Mouse (Mus musculus) MEL (cell line): ENCODE results near the gene Nat8f1. TPM values are rescaled to one million over a fixed set of nuclear protein-coding genes. Genes with fewer than 3 reads are reported as not detected.

ENCODE experiments used
- DNase-seq: peaks from one replicate; pipeline ENCODE4 v3.0.0; 2011; ENCODE audit warnings: low read depth, low spot score
- H3K27ac ChIP-seq: 2 replicates; pipeline ENCODE4 v1.5.1; 2012; ENCODE audit warnings: low read depth, mild to moderate bottlenecking, control low read depth, low read length, moderate library complexity; ENCODE audit not compliant: control insufficient read depth
- H3K27me3 ChIP-seq, 2 experiments: fragments of 150-350 bp in 1 of 2; sonication (generic) in 1 of 2; 2 replicates each; pipeline ENCODE4 v1.6.1; 2012; ENCODE audit warnings: low read length in 2 of 2, mild to moderate bottlenecking in 2 of 2, improper control_type of control experiment in 1 of 2, moderate library complexity in 1 of 2; ENCODE audit not compliant: insufficient read depth in 2 of 2, control insufficient read depth in 1 of 2
- H3K36me3 ChIP-seq, 2 experiments: 2 replicates each; pipeline ENCODE4 v1.6.1; 2012 to 2014; ENCODE audit warnings: low read length in 2 of 2, improper control_type of control experiment in 1 of 2, inconsistent platforms in 1 of 2, mild to moderate bottlenecking in 1 of 2; ENCODE audit not compliant: insufficient read depth in 2 of 2, control insufficient read depth in 1 of 2
- H3K4me1 ChIP-seq, 2 experiments: fragments of 150-350 bp in 1 of 2; sonication (generic) in 1 of 2; 2 replicates each; pipeline ENCODE4 v1.6.1; 2012; ENCODE audit warnings: low read length in 2 of 2, improper control_type of control experiment in 1 of 2, mild to moderate bottlenecking in 1 of 2; ENCODE audit not compliant: insufficient read depth in 2 of 2, control insufficient read depth in 1 of 2
- H3K4me3 ChIP-seq, 2 experiments: fragments of 150-350 bp in 1 of 2; sonication (generic) in 1 of 2; 2 replicates each; pipeline ENCODE4 v1.5.1; 2012; ENCODE audit warnings: low read depth in 2 of 2, low read length in 2 of 2, mild to moderate bottlenecking in 2 of 2, moderate library complexity in 2 of 2, control low read depth in 1 of 2, improper control_type of control experiment in 1 of 2; ENCODE audit not compliant: control insufficient read depth in 1 of 2, insufficient read depth in 1 of 2
- H3K79me2 ChIP-seq: 2 replicates; pipeline ENCODE4 v1.6.1; 2012; ENCODE audit warnings: mild to moderate bottlenecking, low read length, moderate library complexity; ENCODE audit not compliant: control insufficient read depth, poor library complexity, insufficient read depth
- H3K9ac ChIP-seq: 2 replicates; pipeline ENCODE4 v1.6.1; 2012; ENCODE audit warnings: low read depth, mild to moderate bottlenecking, control low read depth, low read length, moderate library complexity; ENCODE audit not compliant: control insufficient read depth, poor library complexity, severe bottlenecking
- H3K9me3 ChIP-seq: fragments of 150-350 bp; sonication (generic); replicated peaks from 2 replicates; pipeline ENCODE4 v1.6.1; 2012; ENCODE audit warnings: mild to moderate bottlenecking, low read length, improper control_type of control experiment, moderate library complexity; ENCODE audit not compliant: insufficient read depth
- CHD1 ChIP-seq: IDR thresholded peaks from 2 replicates; pipeline ENCODE4 v1.6.1; 2012; ENCODE audit warnings: low read depth, mild to moderate bottlenecking, inconsistent platforms, low read length, improper control_type of control experiment
- ELF1 ChIP-seq: IDR thresholded peaks from 2 replicates; pipeline ENCODE4 v1.6.1; 2014; ENCODE audit warnings: low read depth, mild to moderate bottlenecking, inconsistent platforms, low read length, improper control_type of control experiment, moderate library complexity
- EP300 ChIP-seq, 2 experiments: IDR thresholded peaks; 2 replicates each; pipeline ENCODE4 v1.6.1; 2011; ENCODE audit warnings: improper control_type of control experiment in 2 of 2, low read length in 2 of 2, low read depth in 1 of 2, mild to moderate bottlenecking in 1 of 2
- GABPA ChIP-seq: IDR thresholded peaks from 2 replicates; pipeline ENCODE4 v1.6.1; 2012; ENCODE audit warnings: low read depth, mild to moderate bottlenecking, inconsistent platforms, low read length, improper control_type of control experiment, moderate library complexity
- HCFC1 ChIP-seq: IDR thresholded peaks from 2 replicates; pipeline ENCODE4 v1.6.1; 2012; ENCODE audit warnings: low read depth, mild to moderate bottlenecking, inconsistent platforms, low read length, improper control_type of control experiment, moderate library complexity
- KAT2A ChIP-seq: conservative IDR thresholded peaks from 2 replicates; pipeline ENCODE4 v1.6.1; 2012; ENCODE audit warnings: low read depth, low read length, improper control_type of control experiment, inconsistent platforms
- MAX ChIP-seq: IDR thresholded peaks from 2 replicates; pipeline ENCODE4 v1.6.1; 2011; ENCODE audit warnings: low read length, improper control_type of control experiment
- NELFE ChIP-seq: IDR thresholded peaks from 2 replicates; pipeline ENCODE4 v1.6.1; 2011; ENCODE audit warnings: low read depth, low read length, improper control_type of control experiment
- POLR2AphosphoS2 ChIP-seq: IDR thresholded peaks from 2 replicates; pipeline ENCODE4 v1.6.1; 2011; ENCODE audit warnings: low read length, improper control_type of control experiment
- RAD21 ChIP-seq: IDR thresholded peaks from 2 replicates; pipeline ENCODE4 v1.6.1; 2011; ENCODE audit warnings: mild to moderate bottlenecking, low read depth, low read length, improper control_type of control experiment
- RCOR1 ChIP-seq: IDR thresholded peaks from 2 replicates; pipeline ENCODE4 v1.6.1; 2012; ENCODE audit warnings: low read depth, mild to moderate bottlenecking, inconsistent platforms, low read length, improper control_type of control experiment
- TAL1 ChIP-seq: IDR thresholded peaks from 2 replicates; pipeline ENCODE4 v1.6.1; 2012; ENCODE audit warnings: mild to moderate bottlenecking, inconsistent platforms, low read length, moderate library complexity, mixed read lengths
- TBP ChIP-seq: IDR thresholded peaks from 2 replicates; pipeline ENCODE4 v1.8.0; 2011; ENCODE audit warnings: low read depth, low read length, improper control_type of control experiment
- TCF12 ChIP-seq: IDR thresholded peaks from 2 replicates; pipeline ENCODE4 v1.6.1; 2014; ENCODE audit warnings: low read depth, mild to moderate bottlenecking, inconsistent platforms, low read length, improper control_type of control experiment, moderate library complexity
- USF1 ChIP-seq: IDR thresholded peaks from 2 replicates; pipeline ENCODE4 v1.6.1; 2014; ENCODE audit warnings: low read depth, mild to moderate bottlenecking, inconsistent platforms, low read length, improper control_type of control experiment, moderate library complexity
- USF2 ChIP-seq, 2 experiments: IDR thresholded peaks; 2 replicates each; pipeline ENCODE4 v1.6.1; 2011 to 2012; ENCODE audit warnings: improper control_type of control experiment in 2 of 2, low read length in 2 of 2, borderline replicate concordance in 1 of 2, inconsistent platforms in 1 of 2, low read depth in 1 of 2, mild to moderate bottlenecking in 1 of 2; ENCODE audit not compliant: insufficient read depth in 1 of 2
- ZKSCAN1 ChIP-seq: IDR thresholded peaks from 2 replicates; pipeline ENCODE4 v1.6.1; 2012; ENCODE audit warnings: low read depth, mild to moderate bottlenecking, inconsistent platforms, low read length, improper control_type of control experiment, moderate library complexity
- ZNF384 ChIP-seq: IDR thresholded peaks from 2 replicates; pipeline ENCODE4 v1.6.1; 2012; ENCODE audit warnings: low read depth, mild to moderate bottlenecking, inconsistent platforms, low read length, improper control_type of control experiment
- polyA plus RNA-seq, 2 experiments: library from polyadenylated mRNA; stranded (reverse) in 1 of 2; unstranded in 1 of 2; fragments of >175 nt in 1 of 2; fragments of >200 nt in 1 of 2; gene quantifications; 2 replicates each; pipeline versions ENCODE4 v1.2.1 to v1.2.4; 2012; ENCODE audit warnings: low replicate concordance in 2 of 2, low read depth in 1 of 2; ENCODE audit not compliant: insufficient read length in 2 of 2, insufficient read depth in 1 of 2, missing spikeins in 1 of 2
- total RNA-seq: library from RNA; depleted of rRNA; stranded (reverse); fragments of 300-350 nt; gene quantifications from 2 replicates; pipeline ENCODE4 v1.2.3, GENCODE M21; 2012

Nat8f1 gene
- total and polyA plus RNA-seq, 3 experiments = 5.7 to 6.9 TPM; not detected in 1

DNA sequence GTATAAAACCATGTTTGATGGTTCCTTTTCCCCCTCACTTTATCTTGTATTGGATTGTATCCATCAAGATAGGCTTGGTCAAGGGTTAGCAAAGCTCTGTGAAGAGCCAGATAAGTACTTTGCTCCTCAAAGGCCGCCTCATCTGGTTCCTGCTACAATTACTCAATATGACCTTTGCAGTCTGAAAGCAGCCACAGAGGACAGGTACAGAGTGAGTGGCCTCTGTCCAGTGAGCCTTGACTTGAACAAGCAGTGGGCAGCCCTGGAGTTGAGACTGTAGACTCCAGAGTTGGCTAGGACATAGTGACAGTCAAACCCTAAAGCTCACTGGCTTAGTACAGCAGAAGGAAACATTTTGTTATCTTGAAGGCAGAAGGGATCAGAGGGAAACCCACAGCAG, 13.8 kb upstream of the Nat8f1 start:
- H3K27ac ChIP-seq = no peak overlapping the region
- H3K4me1 ChIP-seq = peaks cover 2 to 5% of the 10 kb centered on the region in 2 experiments; a peak in 2 of 4 replicates
- TF ChIP-seq KAT2A (no peak), ZKSCAN1 (no peak), TAL1 (no peak), NELFE (no peak), EP300 (IDR thresholded peaks at IDR 0.05; ENCODE audit: low read depth in 1 of 2, low read length in 2 of 2) (no peak), RAD21 (no peak), TBP (no peak), USF2 (IDR thresholded peaks at IDR 0.05; ENCODE audit: borderline replicate concordance in 1 of 2, insufficient read depth in 1 of 2, low read depth in 1 of 2, low read length in 2 of 2) (no peak), ELF1 (no peak), ZNF384 (no peak), TCF12 (no peak), USF1 (no peak), RCOR1 (no peak), CHD1 (no peak), GABPA (no peak)
- no peaks in the 10 kb centered on the region for H3K9me3 ChIP-seq
- no peaks in the 10 kb centered on the region for H3K27me3 ChIP-seq
- H3K9ac ChIP-seq = no peak overlapping the region
- no peaks in the 10 kb centered on the region for H3K79me2 ChIP-seq
- H3K4me3 ChIP-seq = no peak overlapping the region
- DNase-seq = no peak
- peaks cover 5 to 22% of the 10 kb centered on the region in 2 experiments for H3K36me3 ChIP-seq

GRCm38 (mm10) chr6:85927476-85928464, 12.3 kb upstream of the Nat8f1 start:
- no peak overlapping the region for H3K4me3 ChIP-seq
- no peaks in the 10 kb centered on the region for H3K27me3 ChIP-seq
- TF ChIP-seq NELFE = no peak
- no peak for TF ChIP-seq HCFC1
- TF ChIP-seq GABPA = no peak
- TF ChIP-seq POLR2AphosphoS2 = no peak
- no peak for TF ChIP-seq MAX
- TF ChIP-seq, all 39 proteins: peak for 0
- H3K27ac ChIP-seq = no peak overlapping the region
- H3K4me1 ChIP-seq = peaks cover 2 to 5% of the 10 kb centered on the region in 2 experiments; a peak in 2 of 4 replicates
- no peaks in the 10 kb centered on the region for H3K9me3 ChIP-seq
- no peak overlapping the region for H3K9ac ChIP-seq
- no peak for DNase-seq
- H3K36me3 ChIP-seq = peaks cover 5 to 29% of the 10 kb centered on the region in 2 experiments
- H3K79me2 ChIP-seq = no peaks in the 10 kb centered on the region
